12 mouse cellular contexts compared by ENCODE assay signal in genomic region chr13:116708456-116708780, GRCm38 (mm10).
DNase-seq lines count a peak whose midpoint lies in the region; ATAC-seq and TF ChIP-seq lines count a peak whose summit lies in the region.
"Had no signal": no experiment of that assay in that cellular context is flagged by ENCODE, and none has a peak within 500 bp of the region (broad histone marks: within the 10 kb centered on the region; RNA-seq: fewer than 3 reads in every experiment).

No protein-coding gene starts in this region.

- TF ChIP-seq POLR2A in cerebellum, adult 2 months (IDR thresholded peaks at IDR 0.05; ENCODE audit: borderline replicate concordance, insufficient read depth, low read length), result no peak

- peak overlapping the region; percentile 19; the same call in 1 of the 2 replicates for H3K27ac ChIP-seq in heart, embryonic 10.5 days
- no peak overlapping the region for H3K27ac ChIP-seq in liver, embryonic 11.5 days (ENCODE audit: low read depth, low read length)
- no peak overlapping the region for H3K27ac ChIP-seq in limb, embryonic 11.5 days (replicated peaks; ENCODE audit: low read depth, low read length)
- H3K27ac ChIP-seq in stomach, embryonic 15.5 days, result peak overlapping the region; percentile 80; the same call in 1 of the 2 replicates
- no peak overlapping the region for H3K27ac ChIP-seq in cerebellum, adult 2 months (ENCODE audit: insufficient read depth, low read length)

- WGBS in heart, embryonic 10.5 days, result 2% methylated on average over 7 of the region's 7 CpGs
- 3% methylated on average over 7 of the region's 7 CpGs for WGBS in liver, embryonic 11.5 days
- under 1% methylated on average over 7 of the region's 7 CpGs for WGBS in limb, embryonic 11.5 days
- WGBS in stomach, embryonic 15.5 days, result 4% methylated on average over 7 of the region's 7 CpGs
- WGBS in cerebellum, adult 2 months, result 4% methylated on average over 7 of the region's 7 CpGs

- DNase-seq in heart, embryonic 10.5 days (ENCODE audit: low spot score), result no peak
- no peak for DNase-seq in heart, adult 18-20 months
- no peak for DNase-seq in liver, embryonic 11.5 days (ENCODE audit: low spot score)
- DNase-seq in liver, result no peak
- DNase-seq in limb, embryonic 11.5 days (ENCODE audit: low spot score), result peak; percentile 35
- DNase-seq in cerebellum, adult 2 months, result no peak
- no peak for DNase-seq in adrenal gland, postnatal 10 days
- DNase-seq: adrenal gland, adult 2 months; cerebellum, adult 8-10 months; heart, postnatal 10 days; lung, postnatal 36 days had no signal

- H3K4me1 ChIP-seq in heart, embryonic 10.5 days, result peaks cover 11% of the 10 kb centered on the region; the same call in 1 of the 2 replicates
- no peaks in the 10 kb centered on the region for H3K4me1 ChIP-seq in liver, embryonic 11.5 days (replicated peaks; ENCODE audit: control insufficient read depth, insufficient read depth, low read length)
- no peaks in the 10 kb centered on the region for H3K4me1 ChIP-seq in limb, embryonic 11.5 days (ENCODE audit: control insufficient read depth, insufficient read depth, low read length)
- H3K4me1 ChIP-seq in stomach, embryonic 15.5 days, result 0 out of 2 replicates have a peak, but pooled peaks cover 6% of the 10 kb centered on the region
- no peaks in the 10 kb centered on the region for H3K4me1 ChIP-seq in cerebellum, adult 2 months (ENCODE audit: control insufficient read depth, insufficient read depth, low read length)

- TF ChIP-seq CTCF in cerebellum, adult 2 months (IDR thresholded peaks at IDR 0.05; ENCODE audit: borderline replicate concordance, insufficient read depth, low read depth, low read length), result no peak

- peaks cover 63% of the 10 kb centered on the region for H3K27me3 ChIP-seq in heart, embryonic 10.5 days (ENCODE audit: insufficient read depth, poor library complexity, severe bottlenecking)
- peaks cover 75% of the 10 kb centered on the region for H3K27me3 ChIP-seq in liver, embryonic 11.5 days (replicated peaks; ENCODE audit: control insufficient read depth, insufficient read depth, low read length)
- H3K27me3 ChIP-seq in limb, embryonic 11.5 days (ENCODE audit: control insufficient read depth, insufficient read depth, low read length), result peaks cover 12% of the 10 kb centered on the region
- H3K27me3 ChIP-seq in stomach, embryonic 15.5 days (replicated peaks), result peaks cover 28% of the 10 kb centered on the region
- peaks cover 13% of the 10 kb centered on the region; the same call in 1 of the 2 replicates for H3K27me3 ChIP-seq in cerebellum, adult 2 months (ENCODE audit: control insufficient read depth, insufficient read depth, low read length)

- peak overlapping the region; percentile 47 for H3K4me3 ChIP-seq in heart, embryonic 10.5 days
- no peak overlapping the region; the same call in 1 of the 2 replicates for H3K4me3 ChIP-seq in liver, embryonic 11.5 days (ENCODE audit: low read depth, low read length)
- H3K4me3 ChIP-seq in limb, embryonic 11.5 days (ENCODE audit: low read depth, low read length), result 0 out of 2 replicates have a peak overlapping the region, but pooled peaks have one; percentile 1
- H3K4me3 ChIP-seq in stomach, embryonic 15.5 days (replicated peaks), result peak overlapping the region; percentile 31
- no peak overlapping the region for H3K4me3 ChIP-seq in cerebellum, adult 2 months (replicated peaks; ENCODE audit: insufficient read depth, low read depth, low read length)

- no peak for ATAC-seq in liver, embryonic 11.5 days (replicated peaks; ENCODE audit: low FRiP score)
- no peak for ATAC-seq in limb, embryonic 11.5 days (ENCODE audit: insufficient number of reproducible peaks, low FRiP score, low TSS enrichment, low read depth)
- no peak for ATAC-seq in stomach, embryonic 15.5 days (ENCODE audit: insufficient read depth, low FRiP score, low read depth)

- H3K4me2 ChIP-seq in liver, embryonic 11.5 days, result peak overlapping the region; percentile 38
- H3K4me2 ChIP-seq in limb, embryonic 11.5 days (ENCODE audit: low read depth, severe bottlenecking), result peak overlapping the region; percentile 34; the same call in 1 of the 2 replicates
- H3K4me2 ChIP-seq in stomach, embryonic 15.5 days, result peak overlapping the region; percentile 47

- no peaks in the 10 kb centered on the region for H3K9me3 ChIP-seq in heart, embryonic 10.5 days
- H3K9me3 ChIP-seq in liver, embryonic 11.5 days (ENCODE audit: control insufficient read depth, low read length), result no peaks in the 10 kb centered on the region
- no peaks in the 10 kb centered on the region for H3K9me3 ChIP-seq in limb, embryonic 11.5 days (ENCODE audit: control insufficient read depth, low read length)
- no peaks in the 10 kb centered on the region for H3K9me3 ChIP-seq in stomach, embryonic 15.5 days

- H3K9ac ChIP-seq in liver, embryonic 11.5 days (ENCODE audit: low read depth, low read length), result no peak overlapping the region
- H3K9ac ChIP-seq in limb, embryonic 11.5 days (ENCODE audit: low read length), result no peak overlapping the region
- H3K9ac ChIP-seq in stomach, embryonic 15.5 days, result no peak overlapping the region

- no peaks in the 10 kb centered on the region for H3K36me3 ChIP-seq in heart, embryonic 10.5 days
- H3K36me3 ChIP-seq in liver, embryonic 11.5 days (ENCODE audit: control insufficient read depth, insufficient read depth, low read length), result no peaks in the 10 kb centered on the region
- no peaks in the 10 kb centered on the region for H3K36me3 ChIP-seq in limb, embryonic 11.5 days (ENCODE audit: control insufficient read depth, insufficient read depth, low read length)
- no peaks in the 10 kb centered on the region for H3K36me3 ChIP-seq in stomach, embryonic 15.5 days

Comparison
In these comparisons a context has a peak if more than half of its experiments do, and no peak if none do; other contexts are left out.
1. H3K27ac ChIP-seq: peak in heart, embryonic 10.5 days (single experiment) and stomach, embryonic 15.5 days (single experiment); none in liver, embryonic 11.5 days (single experiment), limb, embryonic 11.5 days (single experiment) and cerebellum, adult 2 months (single experiment).
2. H3K4me3 ChIP-seq: peak in heart, embryonic 10.5 days (single experiment), limb, embryonic 11.5 days (single experiment) and stomach, embryonic 15.5 days (single experiment); none in liver, embryonic 11.5 days (single experiment) and cerebellum, adult 2 months (single experiment).
3. Peak in every context shown above with its lines, with median percentiles within 50 percentile points of each other: H3K4me2 ChIP-seq.